Mouse (Mus musculus) neural tube, embryonic 11.5 days (tissue): ENCODE data around the gene Rgs11. TPM values are rescaled to one million over a fixed set of nuclear protein-coding genes. Genes with fewer than 3 reads are reported as not detected.

Source experiments
- ATAC-seq: fragments of 200-750 bp; cut with Nextera tagmentation; 2 replicates; pipeline ENCODE4 v1.8.0; 2017; ENCODE audit warnings: moderate number of reproducible peaks, mild to moderate bottlenecking, moderate TSS enrichment, moderate library complexity; ENCODE audit not compliant: insufficient read depth, low FRiP score, low TSS enrichment
- DNase-seq: peaks from one replicate; pipeline ENCODE4 v3.0.0-alpha.2; 2015; ENCODE audit warnings: low spot score
- H3K27ac ChIP-seq: fragments of 300-500 bp; sonication (generic); 2 replicates; pipeline ENCODE4 v1.5.1; 2014; ENCODE audit warnings: low read depth, mild to moderate bottlenecking, low read length
- H3K27me3 ChIP-seq: fragments of 300-500 bp; sonication (generic); 2 replicates; pipeline ENCODE4 v1.6.1; 2014; ENCODE audit warnings: mild to moderate bottlenecking, low read length, mixed read lengths; ENCODE audit not compliant: control insufficient read depth, insufficient read depth
- H3K36me3 ChIP-seq: fragments of 300-500 bp; sonication (generic); 2 replicates; pipeline ENCODE4 v1.6.1; 2014; ENCODE audit warnings: mild to moderate bottlenecking, low read length, moderate library complexity, mixed read lengths; ENCODE audit not compliant: control insufficient read depth, insufficient read depth
- H3K4me1 ChIP-seq: fragments of 300-500 bp; sonication (generic); 2 replicates; pipeline ENCODE4 v1.6.1; 2014; ENCODE audit warnings: low read length, mixed read lengths; ENCODE audit not compliant: control insufficient read depth, insufficient read depth
- H3K4me2 ChIP-seq: fragments of 300-500 bp; sonication (generic); 2 replicates; pipeline ENCODE4 v1.6.1; 2014; ENCODE audit warnings: low read depth, mild to moderate bottlenecking, moderate library complexity
- H3K4me3 ChIP-seq: fragments of 300-500 bp; sonication (generic); 2 replicates; pipeline ENCODE4 v1.5.1; 2014; ENCODE audit warnings: low read depth, low read length
- H3K9ac ChIP-seq: fragments of 300-500 bp; sonication (generic); 2 replicates; pipeline ENCODE4 v1.6.1; 2014; ENCODE audit warnings: mild to moderate bottlenecking, low read length
- H3K9me3 ChIP-seq: fragments of 300-500 bp; sonication (generic); 2 replicates; pipeline ENCODE4 v1.6.1; 2016; ENCODE audit warnings: low read length; ENCODE audit not compliant: control insufficient read depth
- WGBS: fragments of 180-500 bp; shearing (Covaris S2); extraction: QIAGEN DNeasy Blood & Tissue Kit; methylation state at CpG from one replicate; pipeline ENCODE4 v1.1.7; 2014; 5-methylcytosine and 5-hydroxymethylcytosine counted together
- polyA plus RNA-seq: library from polyadenylated mRNA; unstranded; fragments of >200 nt; fragmentation: Nextera tagmentation; extraction: Ambion mirVana; gene quantifications from 2 replicates; pipeline ENCODE4 v1.2.1, GENCODE M21; 2014

Gene Rgs11
- polyA plus RNA-seq, 1 experiment from 2014 or later = 0.77 TPM

DNA sequence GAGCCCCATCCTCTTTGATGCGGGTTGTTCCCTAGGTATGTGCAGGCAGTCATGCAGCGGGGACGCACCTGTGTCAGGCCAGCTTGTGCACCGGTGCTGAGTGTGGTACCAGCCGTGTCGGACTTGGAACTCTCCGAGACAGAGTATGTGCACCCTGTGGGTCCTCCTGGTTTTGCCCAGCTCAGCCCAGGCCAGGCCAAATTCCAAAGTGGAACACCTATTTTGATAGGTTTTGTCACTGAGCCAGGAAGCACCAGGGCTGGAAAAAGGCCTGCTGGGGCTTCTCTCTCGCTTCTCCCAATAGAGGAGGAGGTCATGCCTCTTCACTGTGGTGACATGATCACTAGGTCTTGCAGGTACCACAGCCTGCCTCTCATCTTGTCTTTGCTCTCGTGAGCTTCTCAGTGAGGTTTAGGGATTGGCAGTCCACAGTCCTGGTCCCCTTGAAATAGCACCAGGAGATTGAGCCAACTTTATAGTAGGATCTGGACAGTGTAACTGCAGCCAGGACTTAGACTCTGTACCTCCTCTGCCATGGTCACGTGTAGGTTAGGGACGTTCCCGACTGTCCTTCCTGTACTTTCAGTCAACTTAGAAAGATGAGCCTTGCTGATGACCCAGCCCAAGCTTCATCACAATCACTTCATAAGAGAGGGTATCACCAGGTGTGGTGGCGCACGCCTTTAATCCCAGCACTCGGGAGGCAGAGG lies 10.1 kb upstream of the Rgs11 start:
- no peak overlapping the region for H3K27ac ChIP-seq

DNA sequence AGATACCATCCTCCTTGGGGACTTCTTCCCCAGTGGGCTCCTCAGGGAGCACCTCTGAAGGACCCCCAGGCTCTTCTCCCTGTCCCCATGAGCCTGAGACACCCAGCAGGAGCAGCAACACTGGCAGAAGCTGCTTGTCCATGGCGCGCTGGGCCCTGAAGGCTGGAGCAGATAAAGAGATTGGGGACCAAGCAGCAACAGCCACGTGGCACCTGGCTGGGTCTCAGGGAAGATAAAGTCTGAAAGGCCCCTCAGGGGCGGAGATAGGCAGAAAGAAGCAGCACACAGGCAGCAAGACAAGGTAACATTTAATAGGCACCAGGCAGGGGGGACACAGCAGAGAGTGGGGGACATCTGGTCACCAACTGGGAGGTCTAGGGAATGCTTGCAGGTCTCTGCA lies 3.9 kb upstream of the Rgs11 start, which contains the start of gene Pdia2:
Gene Pdia2 (minus strand): TSS at position 196 of the 400 bp plus-strand sequence.
- peaks cover 43% of the 10 kb centered on the region for H3K27me3 ChIP-seq
- no peak for ATAC-seq
- no peak for DNase-seq
- WGBS = 77% methylated on average over 4 of the region's 4 CpGs
- no peak within 1 kb of the TSS for H3K27ac ChIP-seq
- no peak within 1 kb of the TSS for H3K4me2 ChIP-seq
- H3K9ac ChIP-seq = no peak within 1 kb of the TSS
- H3K4me1 ChIP-seq = 0 out of 2 replicates have a peak, but pooled peaks cover 3% of the 10 kb centered on the region
- H3K9me3 ChIP-seq = no peaks in the 10 kb centered on the region
- no peak within 1 kb of the TSS for H3K4me3 ChIP-seq
- H3K36me3 ChIP-seq = peaks cover 13% of the 10 kb centered on the region

More for the DNA sequence above, 10.1 kb upstream of the Rgs11 start:
- no peaks in the 10 kb centered on the region for H3K9me3 ChIP-seq
- peaks cover 26% of the 10 kb centered on the region for H3K36me3 ChIP-seq
- H3K4me2 ChIP-seq = no peak overlapping the region
- WGBS = 99% methylated on average over 15 of the region's 15 CpGs
- no peaks in the 10 kb centered on the region for H3K4me1 ChIP-seq
- H3K4me3 ChIP-seq = no peak overlapping the region
- no peaks in the 10 kb centered on the region for H3K27me3 ChIP-seq
- DNase-seq = no peak
- no peak overlapping the region for H3K9ac ChIP-seq
- ATAC-seq = no peak

DNA sequence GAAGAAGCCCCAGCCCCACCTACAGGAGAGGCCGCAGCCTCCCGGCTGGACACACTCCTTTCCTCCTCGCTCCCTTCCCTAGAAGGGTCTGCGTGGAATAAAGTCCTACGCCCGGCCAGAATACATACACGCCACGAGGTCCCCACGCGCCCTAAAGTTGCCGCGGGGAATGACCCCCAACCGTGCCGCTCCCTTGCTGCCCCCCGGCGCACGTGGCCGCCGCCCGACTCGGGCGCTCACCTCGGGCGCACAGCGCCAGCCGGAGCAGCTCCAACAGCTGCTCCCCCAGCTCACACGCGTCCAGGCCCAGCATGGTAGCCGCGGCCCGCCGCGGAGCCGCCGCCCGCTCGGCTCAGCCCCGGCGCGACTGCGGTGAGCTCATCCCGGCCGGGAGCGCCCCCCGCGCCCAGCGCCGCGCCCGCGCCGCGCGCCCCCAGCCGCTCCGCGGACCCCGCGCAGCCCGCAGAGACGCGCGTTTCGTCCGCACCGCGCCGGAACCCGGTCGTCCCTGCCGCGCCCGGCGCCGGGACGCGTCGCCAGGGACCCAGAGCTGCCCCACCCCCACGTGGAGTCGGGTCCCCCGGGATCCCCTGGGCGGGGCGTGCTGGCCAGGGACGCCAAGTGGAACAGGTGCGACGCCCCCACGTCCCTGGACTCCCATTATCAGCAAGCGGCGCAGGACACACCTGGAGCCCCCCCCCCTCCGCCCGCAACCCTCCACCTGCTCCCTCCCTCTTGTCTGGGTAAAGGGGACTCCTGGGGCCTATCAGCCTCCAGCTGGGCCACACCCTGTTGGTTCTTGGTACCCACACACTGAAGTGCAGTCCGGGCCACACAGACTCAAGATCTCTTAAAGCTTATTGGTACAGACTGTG lies 1.7 kb upstream of the Rgs11 start:
- peak overlapping the region; percentile 97 for H3K4me2 ChIP-seq
- DNase-seq (peak; percentile 55), ATAC-seq (peak; percentile 45; the same call in 1 of the 2 replicates)
- peak overlapping the region; percentile 54 for H3K9ac ChIP-seq
- H3K4me3 ChIP-seq = peak overlapping the region; percentile 42
- peaks cover 3% of the 10 kb centered on the region; the same call in 1 of the 2 replicates for H3K36me3 ChIP-seq
- under 1% methylated on average over 57 of the region's 92 CpGs for WGBS
- no peaks in the 10 kb centered on the region for H3K9me3 ChIP-seq
- 0 out of 2 replicates have a peak, but pooled peaks cover 3% of the 10 kb centered on the region for H3K4me1 ChIP-seq
- peaks cover 52% of the 10 kb centered on the region for H3K27me3 ChIP-seq
- no peak overlapping the region for H3K27ac ChIP-seq

DNA sequence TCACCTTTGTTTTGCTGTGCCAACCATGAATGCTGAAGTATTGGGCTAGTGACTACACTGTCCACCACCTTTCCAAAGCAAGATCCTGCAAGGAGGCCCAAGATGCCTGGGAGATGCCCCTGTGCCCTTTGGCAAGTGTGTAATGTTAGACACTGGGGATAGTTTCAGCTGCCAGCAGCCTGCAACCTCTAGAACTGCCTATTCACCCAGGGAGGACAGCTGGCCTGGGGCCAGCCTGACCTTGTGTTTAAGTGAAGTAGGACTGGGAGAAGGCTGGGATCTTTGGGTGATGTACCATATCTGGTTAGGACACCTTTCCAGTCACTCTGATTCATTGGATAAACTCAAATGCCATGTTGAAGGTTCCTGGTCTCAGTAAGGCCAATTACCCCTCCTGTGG lies 753 bp upstream of the Rgs11 start:
- no peaks in the 10 kb centered on the region for H3K9me3 ChIP-seq
- peaks cover 52% of the 10 kb centered on the region for H3K27me3 ChIP-seq
- no peak overlapping the region for H3K4me2 ChIP-seq
- no peak overlapping the region for H3K4me3 ChIP-seq
- no peak for DNase-seq
- H3K27ac ChIP-seq = no peak overlapping the region
- ATAC-seq = no peak
- no peak overlapping the region for H3K9ac ChIP-seq
- 0 out of 2 replicates have a peak, but pooled peaks cover 3% of the 10 kb centered on the region for H3K4me1 ChIP-seq
- H3K36me3 ChIP-seq = 0 out of 2 replicates have a peak, but pooled peaks cover 3% of the 10 kb centered on the region

DNA sequence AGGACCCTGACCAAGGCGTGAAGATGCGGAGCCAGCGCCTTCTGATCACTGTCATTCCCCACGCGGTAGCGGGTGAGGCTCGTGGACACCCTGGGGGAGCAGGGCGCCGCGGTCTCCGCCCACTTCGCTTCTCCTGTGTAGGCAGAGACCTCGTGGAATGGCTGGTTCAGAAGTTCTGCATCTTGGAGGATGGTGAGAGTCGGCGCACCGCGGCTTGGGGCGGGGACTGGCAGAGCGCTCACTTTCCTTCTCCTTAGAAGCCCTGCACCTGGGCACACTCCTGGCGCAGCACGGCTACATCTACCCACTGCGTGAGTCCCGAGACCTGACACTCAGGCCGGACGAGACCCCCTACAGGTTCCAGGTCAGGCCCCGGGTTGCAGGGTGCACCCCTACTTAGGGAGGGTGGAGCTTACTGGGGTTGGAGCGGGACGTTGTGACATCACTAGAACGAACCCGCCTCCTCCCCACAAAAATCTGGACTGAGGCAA lies 615 bp downstream of the Rgs11 start:
- Histone ChIP-seq H3K36me3 (no peaks in the 10 kb centered on the region), H3K4me3 (peak overlapping the region; percentile 29), H3K27me3 (peaks cover 52% of the 10 kb centered on the region), H3K9ac (no peak overlapping the region), H3K27ac (no peak overlapping the region), H3K4me2 (peak overlapping the region; percentile 51), H3K9me3 (no peaks in the 10 kb centered on the region), H3K4me1 (0 out of 2 replicates have a peak, but pooled peaks cover 3% of the 10 kb centered on the region)
- under 1% methylated on average over 30 of the region's 30 CpGs for WGBS
- DNase-seq (no peak), ATAC-seq (no peak)

DNA sequence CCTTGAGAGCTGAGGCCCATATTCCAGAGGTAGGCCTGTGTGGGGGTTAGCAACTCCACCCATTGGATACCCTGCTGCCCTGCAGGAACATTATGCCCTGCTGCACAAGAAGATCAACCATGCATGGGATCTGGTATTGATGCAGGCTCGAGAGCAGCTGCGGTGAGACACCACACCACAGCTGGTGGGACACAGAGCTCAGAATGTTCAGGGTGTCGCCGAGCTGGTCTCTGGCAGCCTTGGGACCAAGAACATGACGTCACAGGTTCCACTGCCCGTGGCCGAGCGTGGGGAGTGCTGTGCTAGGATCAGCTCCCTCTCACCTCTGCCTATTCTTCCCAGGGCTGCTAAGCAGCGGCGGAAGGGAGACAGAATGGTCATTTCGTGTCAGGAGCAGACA lies 2.0 kb downstream of the Rgs11 start:
- H3K4me1 ChIP-seq = 0 out of 2 replicates have a peak, but pooled peaks cover 3% of the 10 kb centered on the region
- no peak overlapping the region; the same call in 1 of the 2 replicates for H3K9ac ChIP-seq
- no peak overlapping the region for H3K4me3 ChIP-seq
- peaks cover 48% of the 10 kb centered on the region for H3K27me3 ChIP-seq
- no peak for DNase-seq
- no peaks in the 10 kb centered on the region for H3K9me3 ChIP-seq
- H3K4me2 ChIP-seq = no peak overlapping the region
- H3K36me3 ChIP-seq = no peaks in the 10 kb centered on the region
- WGBS = 38% methylated on average over 11 of the region's 11 CpGs
- ATAC-seq = no peak
- H3K27ac ChIP-seq = no peak overlapping the region

DNA sequence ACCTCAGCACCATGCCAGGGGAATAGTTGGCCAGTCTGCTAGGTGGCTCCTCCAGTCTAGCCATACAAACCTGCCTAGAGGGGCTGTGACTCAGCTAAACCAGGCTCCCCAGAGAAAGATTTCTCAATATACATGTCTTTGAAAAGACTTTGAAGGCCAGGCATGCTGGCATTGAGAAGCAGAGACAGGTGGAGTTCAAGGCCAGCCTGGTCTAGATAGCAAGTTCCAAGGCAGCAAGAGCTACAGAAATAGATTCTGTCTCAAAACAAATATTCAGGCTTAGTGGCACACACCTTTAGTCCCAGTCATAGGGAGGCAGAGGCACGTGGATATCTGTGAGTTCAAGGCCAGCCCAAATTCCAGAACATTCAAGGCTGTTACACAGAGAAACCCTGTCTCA lies 3.6 kb downstream of the Rgs11 start:
- peaks cover 34% of the 10 kb centered on the region for H3K27me3 ChIP-seq
- no peaks in the 10 kb centered on the region for H3K9me3 ChIP-seq
- no peak overlapping the region for H3K4me3 ChIP-seq
- WGBS = 67% methylated on average over 1 of the region's 1 CpGs
- ATAC-seq (no peak), DNase-seq (no peak)
- H3K9ac ChIP-seq = no peak overlapping the region
- H3K4me1 ChIP-seq = 0 out of 2 replicates have a peak, but pooled peaks cover 3% of the 10 kb centered on the region
- no peaks in the 10 kb centered on the region for H3K36me3 ChIP-seq
- H3K27ac ChIP-seq = no peak overlapping the region
- H3K4me2 ChIP-seq = no peak overlapping the region

DNA sequence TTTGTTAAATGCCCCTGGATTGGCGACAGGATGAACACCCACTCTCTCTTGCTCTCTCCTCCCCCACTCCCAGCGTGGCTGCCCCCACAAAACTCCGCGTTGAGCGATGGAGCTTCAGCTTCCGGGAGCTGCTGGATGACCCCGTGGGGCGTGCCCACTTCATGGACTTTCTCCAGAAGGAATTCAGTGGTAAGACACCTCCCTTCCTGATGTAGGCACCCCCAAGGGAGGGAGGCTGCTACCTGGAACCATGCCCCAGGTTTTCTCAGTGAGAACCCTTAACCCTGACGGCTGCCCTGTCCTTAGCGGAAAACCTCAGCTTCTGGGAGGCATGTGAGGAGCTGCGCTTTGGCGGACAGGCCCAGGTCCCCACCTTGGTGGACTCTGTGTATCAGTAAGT lies 4.9 kb downstream of the Rgs11 start, which contains the start of gene Arhgdig:
Gene Arhgdig (minus strand): TSS at position 101 of the 400 bp plus-strand sequence.
- H3K9ac ChIP-seq = no peak within 1 kb of the TSS
- ATAC-seq (no peak), DNase-seq (no peak)
- no peak within 1 kb of the TSS for H3K4me2 ChIP-seq
- H3K4me3 ChIP-seq = no peak within 1 kb of the TSS
- H3K36me3 ChIP-seq = no peaks in the 10 kb centered on the region
- 0 out of 2 replicates have a peak, but pooled peaks cover 3% of the 10 kb centered on the region for H3K4me1 ChIP-seq
- no peak within 1 kb of the TSS for H3K27ac ChIP-seq
- H3K27me3 ChIP-seq = peaks cover 21% of the 10 kb centered on the region
- H3K9me3 ChIP-seq = no peaks in the 10 kb centered on the region
- WGBS = 89% methylated on average over 12 of the region's 12 CpGs
